Mouse (Mus musculus) gastrocnemius, adult 2 months (tissue): Measurements from ENCODE around the gene Lrrc38. TPM values are rescaled to one million over a fixed set of nuclear protein-coding genes. Genes with fewer than 3 reads are reported as not detected.

ENCODE experiments used
- DNase-seq: peaks from one replicate; pipeline ENCODE4 v3.0.0; 2022
- H3K27ac ChIP-seq: fragments of 200-600 bp; 2 replicates; pipeline ENCODE4 v1.8.1; 2022; ENCODE audit warnings: mild to moderate bottlenecking
- H3K4me3 ChIP-seq: fragments of 200-600 bp; 2 replicates; pipeline ENCODE4 v1.8.1; 2022; ENCODE audit warnings: mild to moderate bottlenecking, moderate library complexity
- CTCF ChIP-seq: fragments of 200-600 bp; IDR thresholded peaks from 2 replicates; pipeline ENCODE4 v1.8.1; 2022; ENCODE audit warnings: antibody characterized with exemption, mild to moderate bottlenecking, moderate library complexity
- intact Hi-C: fragments of 180-260 bp; cut with DNase I; formaldehyde crosslinking; loops from one replicate; pipeline ENCODE4 v1.15.1; 2025
- long read RNA-seq, 2 experiments: library from polyadenylated mRNA; stranded (forward); transcript quantifications; one replicate each; pipeline ENCODE4 v2.0.0; 2021
- total RNA-seq, 2 experiments: library from RNA; stranded (reverse); gene quantifications; 2 replicates each; pipeline ENCODE4 v1.2.3; 2021

Lrrc38 gene
- total RNA-seq, result 10 to 100 TPM; 27.1 to 39.4 TPM
- long read RNA-seq, experiment 1, transcript Lrrc38-201 (2 exons, 2,324 nt), result major isoform, 68 of 69 reads
- long read RNA-seq, experiment 1, partial matches to known transcripts, result 0 of 69 reads
- long read RNA-seq, experiment 1, other reads (novel, unspliced or antisense), result 1 of 69 reads
- long read RNA-seq, experiment 2, transcript Lrrc38-201 (2 exons, 2,324 nt), result major isoform, 38 of 40 reads
- long read RNA-seq, experiment 2, partial matches to known transcripts, result 0 of 40 reads
- long read RNA-seq, experiment 2, other reads (novel, unspliced or antisense), result 2 of 40 reads

GRCm38 (mm10) chr4:143349484-143349906 is at the start of gene Lrrc38:
Lrrc38 (plus strand) TSS chr4:143349757.
- H3K4me3 ChIP-seq, result peak within 1 kb of the TSS; percentile 74
- intact Hi-C loops, result loop anchor here (2.0 kb wide), 1 partner anchor 19 kb away; no protein-coding TSS in a partner anchor
- H3K27ac ChIP-seq, result peak within 1 kb of the TSS; percentile 96
- peak; percentile 92 for DNase-seq
- TF ChIP-seq CTCF, result no peak

GRCm38 (mm10) chr4:143300113-143300688 is 49.4 kb upstream of the Lrrc38 start:
- no peak overlapping the region for H3K27ac ChIP-seq
- intact Hi-C loops, result no loop called here
- no peak for DNase-seq
- no peak for TF ChIP-seq CTCF
- H3K4me3 ChIP-seq, result no peak overlapping the region

GRCm38 (mm10) chr4:143301042-143301441 is 48.5 kb upstream of the Lrrc38 start:
- Histone ChIP-seq H3K27ac (no peak overlapping the region), H3K4me3 (no peak overlapping the region)
- intact Hi-C loops, result no loop called here
- DNase-seq, result no peak
- TF ChIP-seq CTCF, result no peak

GRCm38 (mm10) chr4:143301875-143302274 is 47.7 kb upstream of the Lrrc38 start:
- no peak for TF ChIP-seq CTCF
- Histone ChIP-seq H3K4me3 (no peak overlapping the region), H3K27ac (no peak overlapping the region)
- DNase-seq, result no peak
- intact Hi-C loops, result no loop called here

GRCm38 (mm10) chr4:143302279-143302890 is 47.2 kb upstream of the Lrrc38 start:
- intact Hi-C loops, result no loop called here
- no peak for DNase-seq
- Histone ChIP-seq H3K4me3 (no peak overlapping the region), H3K27ac (no peak overlapping the region)
- TF ChIP-seq CTCF, result no peak

GRCm38 (mm10) chr4:143305031-143305430 is 44.5 kb upstream of the Lrrc38 start:
- intact Hi-C loops, result no loop called here
- DNase-seq, result no peak
- no peak overlapping the region for H3K27ac ChIP-seq
- TF ChIP-seq CTCF, result no peak
- no peak overlapping the region for H3K4me3 ChIP-seq

GRCm38 (mm10) chr4:143305987-143306772 is 43.4 kb upstream of the Lrrc38 start:
- H3K27ac ChIP-seq, result no peak overlapping the region
- intact Hi-C loops, result no loop called here
- no peak for TF ChIP-seq CTCF
- DNase-seq, result no peak
- no peak overlapping the region for H3K4me3 ChIP-seq

- intact Hi-C loops, result no loop called here
- DNase-seq, result peak; percentile 68
- Histone ChIP-seq H3K4me3 (no peak overlapping the region), H3K27ac (no peak overlapping the region)
- peak; percentile 79 for TF ChIP-seq CTCF
These were observed 38.2 kb upstream of the Lrrc38 start for GRCm38 (mm10) chr4:143311341-143311740.

- intact Hi-C loops, result no loop called here
- TF ChIP-seq CTCF, result no peak
These were observed 36.3 kb upstream of the Lrrc38 start for GRCm38 (mm10) chr4:143313299-143313698.

GRCm38 (mm10) chr4:143324176-143324924 is 25.2 kb upstream of the Lrrc38 start:
- intact Hi-C loops, result no loop called here
- H3K4me3 ChIP-seq, result no peak overlapping the region

More at GRCm38 (mm10) chr4:143313299-143313698, 36.3 kb upstream of the Lrrc38 start:
- DNase-seq, result no peak
- no peak overlapping the region for H3K27ac ChIP-seq
- no peak overlapping the region for H3K4me3 ChIP-seq

GRCm38 (mm10) chr4:143324925-143325624 is 24.5 kb upstream of the Lrrc38 start:
- no peak for DNase-seq
- Histone ChIP-seq H3K27ac (no peak overlapping the region), H3K4me3 (peak overlapping the region; percentile 68)
- no peak for TF ChIP-seq CTCF
- intact Hi-C loops, result loop anchor here (1.0 to 5.0 kb wide), 2 partner anchors 37 to 55 kb away; no protein-coding TSS in a partner anchor

More at GRCm38 (mm10) chr4:143324176-143324924, 25.2 kb upstream of the Lrrc38 start:
- DNase-seq, result no peak
- no peak for TF ChIP-seq CTCF
- no peak overlapping the region for H3K27ac ChIP-seq

- TF ChIP-seq CTCF, result peak; percentile 93
- intact Hi-C loops, result loop anchor here (1.0 to 5.0 kb wide), 2 partner anchors 37 to 55 kb away; no protein-coding TSS in a partner anchor
- peak; percentile 85 for DNase-seq
- no peak overlapping the region for H3K27ac ChIP-seq
- peak overlapping the region; percentile 68 for H3K4me3 ChIP-seq
These were observed 24.0 kb upstream of the Lrrc38 start for GRCm38 (mm10) chr4:143325625-143325941.
